Mouse (Mus musculus): ENCODE measurements around the gene E2f1. TPM values are rescaled to one million over a fixed set of nuclear protein-coding genes. Genes with fewer than 3 reads are reported as not detected.

Gene E2f1
- 7.3 and 9.6 TPM in 2 replicates for polyA plus RNA-seq (2015; fragmentation: Nextera tagmentation; extraction: Ambion mirVana)

GRCm38 (mm10) chr2:154569836-154570286, at the start of gene E2f1:
Gene E2f1, minus strand, starts transcription at chr2:154569892.

GRCm38 (mm10) chr2:154613118-154614115, 43.7 kb upstream of the E2f1 start, which contains the start of the genes Zfp341 and 4930519P11Rik:
Gene Zfp341, plus strand, starts transcription at chr2:154613297.
Gene 4930519P11Rik, minus strand, starts transcription at chr2:154613437.

GRCm38 (mm10) chr2:154603638-154604153, 34.0 kb upstream of the E2f1 start, which contains the start of gene Pxmp4:
Gene Pxmp4, minus strand, starts transcription at chr2:154603708.

GRCm38 (mm10) chr2:154558264-154559039, 11.2 kb downstream of the E2f1 start, which contains the start of gene Necab3:
Gene Necab3, minus strand, starts transcription at chr2:154558890.

GRCm38 (mm10) chr2:154551476-154551875, 18.2 kb downstream of the E2f1 start, which contains the start of gene Actl10:
Gene Actl10, plus strand, starts transcription at chr2:154551776.

GRCm38 (mm10) chr2:154546711-154547110, 23.0 kb downstream of the E2f1 start, which contains the start of gene 1700003F12Rik:
Gene 1700003F12Rik, plus strand, starts transcription at chr2:154547085.

Other genes starting within 250 kb of the E2f1 start
- gene Cdk5rap1, start 196.9 kb downstream of the E2f1 start, polyA plus RNA-seq (2015; fragmentation: Nextera tagmentation; extraction: Ambion mirVana): 8.0 and 11.6 TPM in 2 replicates
- 11.9 and 12.6 TPM in 2 replicates for gene Snta1, start 161.8 kb downstream of the E2f1 start, polyA plus RNA-seq (2015; fragmentation: Nextera tagmentation; extraction: Ambion mirVana)
- gene Cbfa2t2, start 133.4 kb downstream of the E2f1 start, polyA plus RNA-seq (2015; fragmentation: Nextera tagmentation; extraction: Ambion mirVana): 13.3 and 13.4 TPM in 2 replicates
- 1.1 and 1.3 TPM in 2 replicates for gene 1700003F12Rik, start 22.8 kb downstream of the E2f1 start, polyA plus RNA-seq (2015; fragmentation: Nextera tagmentation; extraction: Ambion mirVana)
- gene Actl10, start 18.1 kb downstream of the E2f1 start, polyA plus RNA-seq (2015; fragmentation: Nextera tagmentation; extraction: Ambion mirVana): not detected in 2 replicates
- 0.49 and 0.59 TPM in 2 replicates for gene Necab3, start 11.0 kb downstream of the E2f1 start, polyA plus RNA-seq (2015; fragmentation: Nextera tagmentation; extraction: Ambion mirVana)
- 46.1 and 47.0 TPM in 2 replicates for gene Pxmp4, start 33.8 kb upstream of the E2f1 start, polyA plus RNA-seq (2015; fragmentation: Nextera tagmentation; extraction: Ambion mirVana)
- 0.43 and 0.70 TPM in 2 replicates for gene Zfp341, start 43.4 kb upstream of the E2f1 start, polyA plus RNA-seq (2015; fragmentation: Nextera tagmentation; extraction: Ambion mirVana)
- gene 4930519P11Rik, start 43.5 kb upstream of the E2f1 start, polyA plus RNA-seq (2015; fragmentation: Nextera tagmentation; extraction: Ambion mirVana): 0.47 TPM in 1 of 2 replicates, not detected in the other
- gene Chmp4b, start 81.8 kb upstream of the E2f1 start, polyA plus RNA-seq (2015; fragmentation: Nextera tagmentation; extraction: Ambion mirVana): 31.9 and 33.5 TPM in 2 replicates
- gene Gm14214, start 200.1 kb upstream of the E2f1 start, polyA plus RNA-seq (2015; fragmentation: Nextera tagmentation; extraction: Ambion mirVana): not detected in 2 replicates
- gene Raly, start 221.2 kb upstream of the E2f1 start, polyA plus RNA-seq (2015; fragmentation: Nextera tagmentation; extraction: Ambion mirVana): 41.3 and 52.4 TPM in 2 replicates
- 0.41 TPM in 1 of 2 replicates, not detected in the other for gene a, start 221.5 kb upstream of the E2f1 start, polyA plus RNA-seq (2015; fragmentation: Nextera tagmentation; extraction: Ambion mirVana)